Mouse (Mus musculus): Measurements from ENCODE around the gene Gm44965.

The Gm44965 gene

DNA sequence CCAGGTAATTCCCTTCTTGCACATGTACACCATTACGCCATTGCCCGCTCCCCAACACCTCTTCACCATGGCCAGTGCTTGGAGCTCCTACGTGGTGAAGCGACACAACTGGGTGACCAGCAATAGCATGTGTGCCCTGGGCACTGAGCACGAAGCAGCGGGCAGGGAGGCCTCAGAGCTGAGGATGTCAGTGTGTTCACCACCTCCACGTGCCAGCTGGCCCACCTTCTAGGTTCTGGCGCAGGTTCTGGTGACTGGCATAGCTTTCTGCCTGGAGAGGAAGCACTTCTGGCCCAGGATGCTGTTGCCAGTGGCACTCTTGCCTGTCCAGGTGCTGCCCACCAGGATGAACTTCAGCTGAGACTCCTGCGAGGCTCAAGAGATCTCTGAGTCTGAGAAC is 71.7 kb downstream of the Gm44965 start:
- DNase-seq (ENCODE audit: low read depth in 1 of 2, low spot score in 2 of 2) = no peak

DNA sequence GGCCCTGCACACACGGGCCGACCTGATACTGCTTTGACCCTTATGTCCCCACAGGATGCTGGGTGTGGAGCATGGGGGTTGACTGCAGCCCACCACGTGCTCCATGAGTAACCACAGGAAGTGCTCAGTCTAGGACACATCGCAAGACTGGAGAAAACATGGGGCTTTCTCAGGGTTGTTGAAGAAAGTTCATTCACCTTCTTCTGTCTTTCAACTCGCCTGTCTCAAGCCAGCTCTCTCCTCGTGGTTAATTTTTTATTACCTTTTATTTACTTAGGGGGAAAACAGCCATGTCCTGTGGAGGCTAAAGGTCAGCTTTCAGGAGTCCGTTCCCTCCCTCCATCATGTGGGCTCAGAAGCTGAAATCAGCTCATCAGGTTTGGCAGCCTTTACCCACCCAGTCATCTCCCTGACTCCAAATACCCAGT is 72.4 kb downstream of the Gm44965 start:
- no peak for DNase-seq (ENCODE audit: low read depth in 1 of 2, low spot score in 2 of 2)

GRCm38 (mm10) chr6:48668022-48668421 is 74.3 kb downstream of the Gm44965 start:
- no peak for DNase-seq (ENCODE audit: low read depth in 1 of 2, low spot score in 2 of 2)

Measured in monocyte, adult 2 months (primary cell).